Mouse (Mus musculus) liver, adult 2 months (tissue): Measurements from ENCODE around the gene Pard3. TPM values are rescaled to one million over a fixed set of nuclear protein-coding genes. Genes with fewer than 3 reads are reported as not detected.

Source experiments
- DNase-seq: peaks from one replicate; pipeline ENCODE4 v3.0.0-alpha.2; 2011; ENCODE audit warnings: low read depth, low spot score; ENCODE audit errors: extremely low read depth
- H3K27ac ChIP-seq: fragments of 200-500 bp; replicated peaks from 2 replicates; pipeline ENCODE4 v1.5.1; 2012; ENCODE audit warnings: low read depth, mild to moderate bottlenecking, control low read depth, inconsistent platforms, low read length; ENCODE audit not compliant: insufficient read depth
- H3K27me3 ChIP-seq: fragments of 200-500 bp; 2 replicates; pipeline ENCODE4 v1.6.1; 2012; ENCODE audit warnings: mild to moderate bottlenecking, moderate library complexity, low read length, inconsistent platforms; ENCODE audit not compliant: control insufficient read depth, insufficient read depth
- H3K36me3 ChIP-seq: fragments of 200-500 bp; 2 replicates; pipeline ENCODE4 v1.6.1; 2012; ENCODE audit warnings: low read length, inconsistent platforms; ENCODE audit not compliant: control insufficient read depth, insufficient read depth
- H3K4me1 ChIP-seq: fragments of 200-500 bp; 2 replicates; pipeline ENCODE4 v1.6.1; 2011; ENCODE audit warnings: low read length; ENCODE audit not compliant: control insufficient read depth, insufficient read depth
- H3K4me3 ChIP-seq: fragments of 200-500 bp; 2 replicates; pipeline ENCODE4 v1.5.1; 2011; ENCODE audit warnings: low read depth, mild to moderate bottlenecking, control low read depth, low read length, moderate library complexity; ENCODE audit not compliant: insufficient read depth
- H3K79me2 ChIP-seq: fragments of 200-500 bp; 2 replicates; pipeline ENCODE4 v1.6.1; 2012; ENCODE audit warnings: inconsistent platforms, mild to moderate bottlenecking, low read length, moderate library complexity; ENCODE audit not compliant: control insufficient read depth, insufficient read depth
- H3K9ac ChIP-seq: fragments of 200-500 bp; 2 replicates; pipeline ENCODE4 v1.6.1; 2012; ENCODE audit warnings: low read depth, mild to moderate bottlenecking, control low read depth, inconsistent platforms, low read length
- CTCF ChIP-seq: fragments of 200-500 bp; IDR thresholded peaks from 2 replicates; pipeline ENCODE4 v1.5.1; 2011; ENCODE audit warnings: low read depth, low read length, control low read depth
- POLR2A ChIP-seq: fragments of 200-500 bp; IDR thresholded peaks from 2 replicates; pipeline ENCODE4 v1.6.1; 2011; ENCODE audit warnings: low read length, control low read depth; ENCODE audit not compliant: insufficient read depth; ENCODE audit errors: extremely low read depth
- WGBS: fragments of 180-500 bp; shearing (Covaris S2); methylation state at CpG from one replicate; pipeline ENCODE4 v1.1.7; 2018; 5-methylcytosine and 5-hydroxymethylcytosine counted together
- polyA plus RNA-seq: library from polyadenylated mRNA; depleted of rRNA; stranded (reverse); fragments of >200 nt; gene quantifications from 2 replicates; pipeline ENCODE4 v1.2.3, GENCODE M21; 2012
- total RNA-seq: library from RNA; depleted of rRNA; stranded (reverse); fragments of >200 nt; gene quantifications from 2 replicates; pipeline ENCODE4 v1.2.3, GENCODE M21; 2014

The Pard3 gene
- total and polyA plus RNA-seq, 2 experiments = 47.4 to 61.4 TPM

GRCm38 (mm10) chr8:127193375-127193774, 129.7 kb downstream of the Pard3 start:
- Histone ChIP-seq H3K27me3 (no peaks in the 10 kb centered on the region), H3K27ac (no peak overlapping the region), H3K4me3 (no peak overlapping the region), H3K4me1 (peaks cover 9% of the 10 kb centered on the region), H3K79me2 (peaks cover 46% of the 10 kb centered on the region; the same call in 1 of the 2 replicates), H3K36me3 (no peaks in the 10 kb centered on the region), H3K9ac (no peak overlapping the region)
- DNase-seq = no peak
- TF ChIP-seq POLR2A (no peak), CTCF (no peak)
- 61% methylated on average over 6 of the region's 6 CpGs for WGBS

- peaks cover 56% of the 10 kb centered on the region; the same call in 1 of the 2 replicates for H3K79me2 ChIP-seq
- H3K27ac ChIP-seq = no peak overlapping the region
- H3K4me1 ChIP-seq = peaks cover 9% of the 10 kb centered on the region
- no peak for DNase-seq
- H3K9ac ChIP-seq = no peak overlapping the region
- no peak overlapping the region for H3K4me3 ChIP-seq
- no peaks in the 10 kb centered on the region for H3K36me3 ChIP-seq
- no peak for TF ChIP-seq CTCF
- TF ChIP-seq POLR2A = no peak
- no peaks in the 10 kb centered on the region for H3K27me3 ChIP-seq
- WGBS = 75% methylated on average over 15 of the region's 15 CpGs
Observed at GRCm38 (mm10) chr8:127194786-127195407, 131.2 kb downstream of the Pard3 start.

- peaks cover 9% of the 10 kb centered on the region for H3K4me1 ChIP-seq
- no peaks in the 10 kb centered on the region for H3K27me3 ChIP-seq
- DNase-seq = peak; percentile 48
- H3K9ac ChIP-seq = no peak overlapping the region
- H3K36me3 ChIP-seq = no peaks in the 10 kb centered on the region
- H3K4me3 ChIP-seq = no peak overlapping the region
- WGBS = 68% methylated on average over 13 of the region's 13 CpGs
- H3K27ac ChIP-seq = no peak overlapping the region
- peaks cover 62% of the 10 kb centered on the region; the same call in 1 of the 2 replicates for H3K79me2 ChIP-seq
- TF ChIP-seq POLR2A = no peak
- no peak for TF ChIP-seq CTCF
Observed at GRCm38 (mm10) chr8:127196505-127197265, 133.0 kb downstream of the Pard3 start.

GRCm38 (mm10) chr8:127207455-127207854, 143.8 kb downstream of the Pard3 start:
- Histone ChIP-seq H3K79me2 (peaks cover 36% of the 10 kb centered on the region; the same call in 1 of the 2 replicates), H3K27ac (no peak overlapping the region), H3K4me1 (0 out of 2 replicates have a peak, but pooled peaks cover 3% of the 10 kb centered on the region), H3K36me3 (no peaks in the 10 kb centered on the region), H3K4me3 (no peak overlapping the region), H3K9ac (no peak overlapping the region), H3K27me3 (no peaks in the 10 kb centered on the region)
- TF ChIP-seq POLR2A = no peak
- no peak for TF ChIP-seq CTCF
- no peak for DNase-seq
- 59% methylated on average over 4 of the region's 4 CpGs for WGBS

GRCm38 (mm10) chr8:127210621-127211020, 146.9 kb downstream of the Pard3 start:
- WGBS = 58% methylated on average over 4 of the region's 4 CpGs
- no peaks in the 10 kb centered on the region for H3K36me3 ChIP-seq
- DNase-seq = no peak
- TF ChIP-seq CTCF = no peak
- no peak for TF ChIP-seq POLR2A
- H3K79me2 ChIP-seq = peaks cover 51% of the 10 kb centered on the region
- no peak overlapping the region for H3K4me3 ChIP-seq
- peaks cover 5% of the 10 kb centered on the region; the same call in 1 of the 2 replicates for H3K4me1 ChIP-seq
- H3K27me3 ChIP-seq = no peaks in the 10 kb centered on the region
- no peak overlapping the region for H3K9ac ChIP-seq
- H3K27ac ChIP-seq = no peak overlapping the region
